Mouse (Mus musculus) CD4-positive, CD25-positive, alpha-beta regulatory T cell, adult 2 months (primary cell): Measurements from ENCODE around the gene Perm1.

Source experiments
- DNase-seq: peaks from one replicate; pipeline ENCODE4 v3.0.0-alpha.2; 2012; ENCODE audit warnings: low read depth, low spot score

Gene Perm1

GRCm38 (mm10) chr4:156236651-156237447 lies 21.2 kb downstream of the Perm1 start:
- peak; percentile 56 for DNase-seq

GRCm38 (mm10) chr4:156249567-156249966 lies 33.9 kb downstream of the Perm1 start:
- DNase-seq: no peak

GRCm38 (mm10) chr4:156251081-156251480 lies 35.4 kb downstream of the Perm1 start:
- no peak for DNase-seq

GRCm38 (mm10) chr4:156252140-156252539 lies 36.5 kb downstream of the Perm1 start:
- no peak for DNase-seq

GRCm38 (mm10) chr4:156252619-156253018 lies 37.0 kb downstream of the Perm1 start:
- DNase-seq: no peak

- no peak for DNase-seq
Observed at GRCm38 (mm10) chr4:156253043-156253442, 37.4 kb downstream of the Perm1 start.

- peak; percentile 51 for DNase-seq
Observed at GRCm38 (mm10) chr4:156254361-156255077, 38.9 kb downstream of the Perm1 start.

- DNase-seq: peak; percentile 61
Observed at GRCm38 (mm10) chr4:156255078-156255839, 39.6 kb downstream of the Perm1 start, which contains the start of gene Samd11. TSS of gene Samd11 (minus strand) at chr4:156255657.
